Mouse (Mus musculus): ENCODE measurements at regions not wholly inside any gene's neighbourhood (a gene's known extent, or its start where the extent isn't known, plus 50 kb on each side); places are given as distances from the start of the nearest gene placed in this dataset.
A peak's percentile ranks its signal among the peaks of the same experiment; 100 is the strongest.

GRCm38 (mm10) chr2:106083001-106083400, 79.7 kb upstream of the Dnajc24 start:
- DNase-seq, result no peak

DNA sequence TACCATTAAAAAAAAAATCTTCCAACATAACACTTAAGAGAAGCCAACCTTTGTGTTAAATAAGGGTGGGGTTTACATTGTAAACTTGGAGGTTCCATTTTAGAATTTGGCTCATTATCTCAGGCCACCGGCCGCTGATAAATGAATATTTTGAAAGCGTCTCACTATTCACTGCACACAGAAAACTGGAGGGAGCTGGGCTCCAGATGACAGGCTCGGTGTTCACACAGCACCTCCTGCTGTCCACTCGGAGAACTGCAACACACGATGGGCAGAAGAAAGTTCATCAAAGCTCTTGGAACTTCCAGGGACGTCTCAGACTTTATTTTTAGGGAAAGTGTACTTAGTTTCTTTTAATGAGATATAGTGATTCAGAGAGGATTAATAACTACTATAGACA, 78.6 kb upstream of the Dnajc24 start:
- DNase-seq, result peak; percentile 65

DNA sequence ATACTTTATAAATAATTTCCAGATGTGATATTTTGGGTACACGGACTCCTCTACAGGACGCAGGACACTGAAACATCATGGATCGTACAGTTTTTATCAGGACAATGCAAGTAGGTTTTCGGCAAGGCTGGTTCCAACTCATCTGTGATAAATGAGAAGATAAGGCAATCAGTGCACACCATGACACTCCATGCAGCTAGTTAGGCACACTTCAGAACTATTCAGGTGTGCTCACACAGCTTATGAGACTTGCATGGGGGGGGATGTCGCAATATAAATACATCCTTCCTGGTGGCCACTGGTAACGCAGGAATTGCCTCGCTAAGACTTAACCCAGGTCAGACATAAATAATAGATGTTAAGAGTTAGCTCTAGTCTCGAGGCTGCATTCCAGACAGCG, 77.3 kb upstream of the Dnajc24 start:
- DNase-seq, result no peak

GRCm38 (mm10) chr2:106078591-106078990, 75.2 kb upstream of the Dnajc24 start:
- no peak for DNase-seq

- no peak for DNase-seq
These were observed 71.1 kb upstream of the Dnajc24 start for GRCm38 (mm10) chr2:106074441-106074840.

DNA sequence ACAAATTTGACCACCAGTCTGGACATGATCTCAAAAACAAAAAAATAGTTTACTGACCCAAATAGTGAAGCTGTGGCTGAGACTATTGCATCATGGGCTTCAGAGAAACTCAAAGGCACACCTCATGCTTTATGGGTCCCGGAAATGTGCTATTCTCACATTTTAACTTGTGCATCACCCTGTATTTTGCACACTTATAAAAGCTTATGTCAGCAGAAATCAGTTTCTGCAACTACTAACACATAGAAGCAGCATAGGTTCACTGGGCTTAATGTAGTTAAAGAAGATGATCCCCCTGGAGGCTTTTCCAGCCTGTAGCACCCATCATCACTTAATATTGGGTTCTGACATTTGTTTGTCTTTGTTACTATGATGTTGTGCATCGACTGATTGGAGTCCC, 61.0 kb upstream of the Dnajc24 start:
- no peak for DNase-seq
